Mouse (Mus musculus) testis, adult 2 months (tissue): ENCODE measurements around the gene Zfp385c.

Source experiments
- CTCF ChIP-seq: fragments of 200-500 bp; IDR thresholded peaks from 2 replicates; pipeline ENCODE4 v1.5.1; 2012; ENCODE audit warnings: low read depth, mild to moderate bottlenecking, inconsistent platforms, low read length, moderate library complexity; ENCODE audit not compliant: control insufficient read depth, insufficient read depth, insufficient replicate concordance
- POLR2A ChIP-seq: fragments of 200-500 bp; IDR thresholded peaks from 2 replicates; pipeline ENCODE4 v1.6.1; 2012; ENCODE audit warnings: low read depth, mild to moderate bottlenecking, inconsistent platforms, low read length, moderate library complexity; ENCODE audit not compliant: control insufficient read depth

DNA sequence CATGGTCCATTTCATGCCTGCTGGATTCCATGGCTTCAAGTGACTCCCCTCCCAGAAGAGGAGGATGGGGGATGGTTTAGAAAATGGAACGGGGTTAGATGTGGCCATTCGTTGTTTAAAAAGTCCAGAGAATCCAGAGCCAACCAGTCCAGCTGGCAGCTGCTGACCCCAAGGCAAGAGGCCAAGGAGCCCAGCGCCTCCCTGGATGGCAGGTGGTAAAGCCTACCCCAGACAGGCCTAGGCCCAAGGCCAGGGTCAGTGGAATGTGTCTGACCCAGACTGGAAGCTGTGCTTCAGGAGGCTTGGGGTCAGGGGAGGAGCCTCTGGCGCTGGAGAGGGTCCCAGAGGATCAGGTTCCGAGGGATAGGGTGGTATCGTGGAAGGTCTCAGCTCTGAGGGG is 49.1 kb upstream of the Zfp385c start:
- TF ChIP-seq POLR2A (no peak), CTCF (no peak)
